Mouse (Mus musculus): Measurements from ENCODE around the gene Olfm2.

Olfm2 gene

DNA sequence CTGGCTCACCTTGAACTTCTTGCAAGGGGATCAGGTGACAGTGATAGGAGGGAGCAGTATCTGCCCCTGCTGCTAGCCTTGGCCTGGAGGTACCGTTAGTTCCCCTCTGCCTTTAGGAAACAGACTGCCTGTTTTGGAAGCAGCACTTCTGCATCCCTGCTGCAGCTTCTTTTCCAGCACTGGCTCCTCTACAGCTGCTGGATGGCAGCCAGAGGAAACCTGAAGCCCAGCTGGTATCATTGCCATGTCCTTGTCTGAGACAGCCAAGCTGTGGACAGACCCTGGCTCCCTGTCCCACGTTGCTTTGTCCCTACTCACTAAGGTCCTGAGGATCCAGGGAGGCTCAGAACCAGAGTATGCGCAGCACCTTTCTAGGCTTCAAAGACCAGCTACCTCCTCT lies 88.6 kb downstream of the Olfm2 start:
- no peak for TF ChIP-seq GATA4 (IDR thresholded peaks at IDR 0.05; ENCODE audit: insufficient replicate concordance, low read length)

DNA sequence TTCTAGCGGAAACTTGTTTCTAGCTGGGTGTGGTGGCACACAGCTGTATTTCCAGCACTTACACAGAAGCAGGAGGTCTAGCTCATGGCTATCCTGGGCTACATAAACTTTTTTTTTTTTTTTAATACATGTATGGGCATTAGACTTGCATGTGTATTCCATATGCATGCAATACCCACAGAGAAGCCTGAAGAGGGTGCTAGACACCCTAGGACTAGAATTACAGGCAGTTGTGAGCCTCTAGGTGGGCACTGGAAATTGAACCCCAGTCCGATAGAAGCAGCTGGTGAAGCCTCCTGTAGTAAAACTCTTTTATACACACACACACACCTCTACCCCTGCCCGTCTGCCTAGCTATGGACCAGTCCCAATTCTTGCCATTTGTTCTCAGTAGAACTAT lies 92.3 kb downstream of the Olfm2 start:
- TF ChIP-seq GATA4 (IDR thresholded peaks at IDR 0.05; ENCODE audit: insufficient replicate concordance, low read length): no peak

DNA sequence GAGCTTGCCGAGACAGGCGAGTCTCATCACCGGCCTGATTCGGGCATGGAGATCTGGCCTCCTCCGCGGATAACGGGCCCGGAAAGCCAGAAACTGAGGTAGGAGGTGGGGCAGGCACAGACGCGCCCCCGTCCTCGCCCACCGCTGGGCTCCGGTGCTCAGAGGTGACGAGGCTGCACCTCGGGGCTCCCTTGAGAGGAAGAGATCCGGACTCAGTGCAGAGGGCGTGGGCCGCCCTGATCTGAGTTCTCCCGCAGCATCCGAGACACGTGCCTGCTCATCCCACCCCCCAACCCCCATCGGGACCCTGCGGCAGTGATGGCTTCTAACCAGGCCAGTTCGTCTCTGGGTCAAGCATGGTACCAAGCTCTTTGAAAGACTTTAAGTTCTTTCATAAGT lies 93.9 kb downstream of the Olfm2 start:
- TF ChIP-seq GATA4 (IDR thresholded peaks at IDR 0.05; ENCODE audit: insufficient replicate concordance, low read length): no peak

- peak; percentile 55; the same call in 1 of the 2 replicates for TF ChIP-seq GATA4 (IDR thresholded peaks at IDR 0.05; ENCODE audit: insufficient replicate concordance, low read length)
Measured at GRCm38 (mm10) chr9:20651602-20652259, 94.4 kb downstream of the Olfm2 start, which contains the start of gene Pin1. Gene Pin1, plus strand, starts transcription at chr9:20652095.

GRCm38 (mm10) chr9:20645121-20645520 lies 101.0 kb downstream of the Olfm2 start:
- TF ChIP-seq GATA4 (IDR thresholded peaks at IDR 0.05; ENCODE audit: insufficient replicate concordance, low read length): no peak

DNA sequence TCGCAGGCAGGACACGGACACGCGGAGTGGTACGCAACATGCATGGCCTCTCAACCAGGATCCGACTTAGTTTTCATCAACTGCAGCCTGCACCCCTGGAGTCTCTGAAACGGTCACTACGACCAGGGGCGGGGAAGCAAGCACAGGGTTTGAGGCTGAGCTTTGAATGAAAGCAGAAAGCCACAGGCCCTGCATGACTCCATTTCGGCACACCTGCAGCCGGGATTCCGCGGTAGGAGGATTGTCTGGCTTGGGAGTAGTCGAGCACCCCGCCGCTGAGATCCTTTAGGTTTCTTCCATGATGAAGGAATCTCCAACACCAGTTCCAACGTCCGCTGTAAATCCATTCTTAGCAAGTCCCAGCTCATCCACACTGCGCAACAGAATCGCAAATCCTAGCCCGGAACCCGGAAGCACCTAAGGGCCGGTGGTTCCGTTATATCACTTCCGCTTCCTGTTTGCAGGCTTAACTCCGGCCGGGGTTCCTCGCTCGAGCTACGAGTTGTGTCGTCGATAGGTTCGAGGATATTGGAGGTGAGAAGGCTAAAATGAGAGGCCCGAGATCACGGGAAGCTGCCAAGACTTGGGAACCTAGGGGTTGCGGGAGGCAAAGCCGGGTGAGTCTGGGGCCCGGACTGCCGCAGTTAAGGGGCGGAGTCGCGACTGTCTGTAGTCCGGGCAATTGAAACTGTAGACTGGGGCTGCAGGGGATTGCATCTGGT lies 101.6 kb downstream of the Olfm2 start, which contains the start of gene Fbxl12:
Gene Fbxl12 (minus strand): TSS at position 408 of the 722 bp plus-strand sequence.
- no peak for TF ChIP-seq GATA4 (IDR thresholded peaks at IDR 0.05; ENCODE audit: insufficient replicate concordance, low read length)

GRCm38 (mm10) chr9:20643781-20644180 lies 102.4 kb downstream of the Olfm2 start:
- TF ChIP-seq GATA4 (IDR thresholded peaks at IDR 0.05; ENCODE audit: insufficient replicate concordance, low read length): no peak

GRCm38 (mm10) chr9:20642896-20643466 lies 103.2 kb downstream of the Olfm2 start:
- TF ChIP-seq GATA4 (IDR thresholded peaks at IDR 0.05; ENCODE audit: insufficient replicate concordance, low read length): no peak

- TF ChIP-seq GATA4 (IDR thresholded peaks at IDR 0.05; ENCODE audit: insufficient replicate concordance, low read length): no peak
Measured at GRCm38 (mm10) chr9:20642101-20642895, 103.9 kb downstream of the Olfm2 start, which contains the start of gene Ubl5. Gene Ubl5, plus strand, starts transcription at chr9:20642878.

DNA sequence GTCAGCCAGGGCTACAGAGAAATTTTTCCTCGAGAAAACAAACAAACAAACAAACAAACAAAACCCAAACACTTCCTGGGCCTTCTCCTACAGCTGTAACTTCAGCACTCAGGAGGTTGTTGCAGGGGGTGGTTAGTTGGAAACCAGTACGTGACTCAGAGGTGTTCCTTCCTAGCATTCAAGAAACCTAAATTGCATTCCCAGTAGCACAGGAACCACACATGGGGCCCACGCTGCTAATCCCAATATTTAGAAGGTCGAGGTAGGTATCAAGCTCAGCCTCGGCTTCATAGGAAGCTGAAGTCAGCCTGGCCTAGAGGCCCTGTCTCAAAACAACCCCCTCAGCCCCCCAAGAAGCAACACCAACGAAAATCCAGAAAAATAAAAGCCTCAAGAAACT lies 104.6 kb downstream of the Olfm2 start:
- TF ChIP-seq GATA4 (IDR thresholded peaks at IDR 0.05; ENCODE audit: insufficient replicate concordance, low read length): no peak

DNA sequence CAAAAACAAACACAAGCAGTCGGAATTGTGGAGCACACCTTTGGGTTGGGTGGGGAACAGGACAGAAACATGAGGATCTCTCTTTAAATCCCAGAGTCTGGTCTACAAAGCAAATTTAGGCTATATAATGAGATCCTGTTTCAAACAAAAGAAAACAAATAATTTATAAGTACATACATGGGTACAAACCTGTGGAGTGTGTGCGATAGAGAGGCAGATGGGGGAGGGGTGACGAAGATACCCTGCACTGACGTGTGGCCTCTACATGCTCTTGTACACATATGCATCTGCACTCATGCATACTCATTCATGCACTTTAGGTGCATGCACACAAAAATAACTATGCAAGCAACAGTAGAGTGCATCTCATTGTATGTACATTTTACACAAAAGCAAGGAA lies 106.7 kb downstream of the Olfm2 start:
- TF ChIP-seq GATA4 (IDR thresholded peaks at IDR 0.05; ENCODE audit: insufficient replicate concordance, low read length): no peak

DNA sequence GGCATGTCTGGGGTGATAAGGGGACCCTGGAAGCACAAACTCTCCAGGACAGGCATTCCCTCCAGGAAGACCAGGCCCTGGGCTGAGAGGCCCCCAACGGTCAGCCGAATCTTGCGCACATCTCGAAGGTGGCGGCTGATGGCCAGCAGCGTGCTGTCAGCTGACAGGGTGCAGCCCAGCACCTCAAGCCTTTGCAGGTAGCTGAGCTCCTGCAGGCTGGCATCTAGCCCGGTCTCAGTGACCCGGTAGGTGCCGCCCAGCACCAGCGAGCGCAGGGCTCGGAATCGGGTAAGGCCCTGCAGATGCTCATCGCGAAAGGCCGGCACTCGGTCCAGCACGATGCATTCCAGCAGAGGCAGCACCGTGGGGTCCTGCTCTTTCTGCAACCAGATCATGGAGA lies 107.6 kb downstream of the Olfm2 start:
- TF ChIP-seq GATA4 (IDR thresholded peaks at IDR 0.05; ENCODE audit: insufficient replicate concordance, low read length): no peak

GRCm38 (mm10) chr9:20636790-20637189 lies 109.4 kb downstream of the Olfm2 start:
- TF ChIP-seq GATA4 (IDR thresholded peaks at IDR 0.05; ENCODE audit: insufficient replicate concordance, low read length): no peak

DNA sequence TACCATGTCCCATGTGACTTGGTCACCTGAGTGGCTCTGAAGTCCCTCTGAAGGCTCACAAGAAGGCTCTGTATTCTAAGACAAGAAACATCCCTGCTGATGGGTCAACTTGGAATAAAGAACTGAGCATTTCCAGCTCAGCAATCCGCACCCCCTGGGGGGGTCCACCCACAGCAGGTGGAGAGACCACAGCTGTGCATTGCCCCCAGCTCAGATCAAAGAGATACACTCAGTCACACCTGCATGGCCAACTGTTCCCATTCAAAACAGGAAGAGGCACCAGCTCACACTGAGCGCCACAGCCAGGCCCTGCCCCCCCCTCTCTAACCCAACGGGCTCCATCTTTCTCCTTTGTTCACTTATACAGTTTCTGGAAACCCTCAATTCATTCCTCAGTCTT lies 109.9 kb downstream of the Olfm2 start:
- no peak for TF ChIP-seq GATA4 (IDR thresholded peaks at IDR 0.05; ENCODE audit: insufficient replicate concordance, low read length)

- no peak for TF ChIP-seq GATA4 (IDR thresholded peaks at IDR 0.05; ENCODE audit: insufficient replicate concordance, low read length)
Measured at GRCm38 (mm10) chr9:20631332-20631731, 114.8 kb downstream of the Olfm2 start.
